Mouse (Mus musculus) cerebellum, adult 9-11 months (tissue): ENCODE measurements at regions not wholly inside any gene's neighbourhood (a gene's known extent, or its start where the extent isn't known, plus 50 kb on each side); places are given as distances from the start of the nearest gene placed in this dataset.
A peak's percentile ranks its signal among the peaks of the same experiment; 100 is the strongest.

ENCODE experiments used
- DNase-seq: peaks from one replicate; pipeline ENCODE4 v3.0.0; 2022

- DNase-seq: no peak
Observed at GRCm38 (mm10) chr8:15244770-15245485, 199.1 kb upstream of the BB014433 start.

- no peak for DNase-seq
Observed at GRCm38 (mm10) chr8:15235410-15235809, 189.5 kb upstream of the BB014433 start.

DNA sequence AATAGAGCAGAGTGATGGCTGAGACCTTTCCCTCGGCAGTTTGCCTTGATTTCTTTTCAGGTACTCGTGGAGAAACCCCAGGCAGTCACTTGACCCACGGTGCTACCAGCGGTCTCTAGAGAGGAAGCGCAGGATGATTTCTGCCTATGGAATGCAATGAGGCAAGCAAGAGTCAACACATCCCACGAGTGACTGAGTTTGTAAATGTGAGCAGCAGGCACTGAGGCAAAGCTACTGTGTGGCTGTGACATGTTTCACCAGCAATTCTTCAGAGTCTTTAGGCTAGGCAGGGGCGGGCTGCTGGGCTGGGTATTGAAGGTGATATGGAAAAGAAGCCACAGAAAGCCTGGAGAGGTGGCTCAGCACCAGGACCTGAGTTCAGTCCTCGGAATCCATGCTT, 187.4 kb upstream of the BB014433 start:
- DNase-seq: no peak

GRCm38 (mm10) chr8:15230217-15230616, 184.3 kb upstream of the BB014433 start:
- no peak for DNase-seq

DNA sequence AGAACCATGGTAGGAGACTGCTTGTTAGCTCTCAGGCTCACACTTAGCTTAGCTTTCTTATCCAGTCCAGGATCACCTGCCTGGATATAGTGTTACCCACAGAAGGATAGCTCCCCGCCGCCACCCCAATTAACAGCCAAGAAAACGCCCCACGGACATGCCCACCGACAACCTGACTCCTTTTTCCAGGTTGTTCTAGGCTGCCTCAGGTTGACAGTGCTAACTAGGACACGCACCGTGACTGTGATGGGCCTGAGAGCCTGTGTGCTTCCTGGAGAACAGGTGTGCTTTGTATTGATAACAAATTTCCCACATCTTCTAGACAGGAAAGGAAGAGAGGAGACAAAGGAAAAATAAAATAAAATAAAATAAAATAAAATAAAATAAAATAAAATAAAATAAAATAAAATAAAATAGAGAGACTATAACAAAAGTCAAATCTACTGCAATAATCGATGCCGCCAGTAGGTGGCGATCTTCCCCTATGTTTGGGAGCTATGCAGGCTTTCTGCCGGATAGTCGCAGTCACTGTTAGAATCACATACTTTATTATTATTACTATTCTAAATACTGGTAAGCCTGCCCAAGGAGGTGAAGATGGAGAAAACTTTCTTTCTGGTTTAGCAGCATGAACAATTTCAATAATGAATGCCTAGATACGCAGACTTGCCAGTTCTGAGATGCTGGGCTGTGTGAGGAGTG, 175.5 kb upstream of the BB014433 start:
- DNase-seq: peak; percentile 10

GRCm38 (mm10) chr8:15209856-15210521, 164.1 kb upstream of the BB014433 start:
- DNase-seq: no peak

GRCm38 (mm10) chr8:15201556-15201955, 155.7 kb upstream of the BB014433 start:
- DNase-seq: no peak

DNA sequence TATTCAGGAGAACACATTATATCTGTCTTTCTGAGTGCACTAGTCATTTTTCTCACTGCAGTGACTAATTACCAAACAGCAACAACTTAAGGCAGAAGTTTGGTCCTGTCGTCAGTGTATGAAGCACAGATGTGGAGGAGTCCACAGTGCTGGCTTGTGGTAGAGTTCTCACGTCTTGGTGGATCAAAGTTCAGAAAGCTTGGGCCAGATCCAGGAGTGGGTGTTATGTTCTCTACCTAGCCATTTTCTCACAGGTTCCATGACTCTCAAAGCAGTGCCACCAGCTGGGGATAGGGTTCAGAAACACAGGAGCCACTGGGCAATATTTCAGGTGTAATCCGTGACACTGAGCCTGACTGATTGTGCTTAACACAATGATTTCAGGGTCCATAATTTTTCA, 144.8 kb upstream of the BB014433 start:
- DNase-seq: no peak

- DNase-seq: no peak
Observed at GRCm38 (mm10) chr8:15189079-15189612, 143.3 kb upstream of the BB014433 start.
